Mouse (Mus musculus) retina, postnatal 7 days (tissue): ENCODE measurements around the gene Tor3a.

Experiments
- DNase-seq: peaks from one replicate; pipeline ENCODE4 v3.0.0-alpha.2; 2012; ENCODE audit warnings: low read depth, low spot score

Tor3a gene

DNA sequence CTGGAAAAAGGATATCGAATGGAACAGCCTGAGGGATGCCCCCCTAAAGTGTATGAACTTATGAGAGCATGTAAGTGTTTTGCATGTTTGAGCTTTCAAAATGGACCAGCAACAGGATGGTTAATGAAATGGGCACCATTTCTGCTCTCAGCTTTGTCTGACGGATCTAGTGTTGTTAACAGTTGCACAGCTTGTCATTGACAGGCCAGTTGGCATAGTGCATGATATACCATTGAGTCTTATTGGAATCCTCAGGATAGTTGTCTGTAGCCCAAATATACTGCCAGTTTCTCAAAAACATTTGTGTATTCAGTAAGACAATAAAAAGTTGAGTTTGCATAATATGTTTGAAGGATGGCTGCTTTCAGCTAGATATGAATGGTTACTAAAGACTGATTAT lies 39.0 kb downstream of the Tor3a start:
- no peak for DNase-seq

GRCm38 (mm10) chr1:156633095-156633494 lies 41.1 kb downstream of the Tor3a start:
- DNase-seq: peak; percentile 35

DNA sequence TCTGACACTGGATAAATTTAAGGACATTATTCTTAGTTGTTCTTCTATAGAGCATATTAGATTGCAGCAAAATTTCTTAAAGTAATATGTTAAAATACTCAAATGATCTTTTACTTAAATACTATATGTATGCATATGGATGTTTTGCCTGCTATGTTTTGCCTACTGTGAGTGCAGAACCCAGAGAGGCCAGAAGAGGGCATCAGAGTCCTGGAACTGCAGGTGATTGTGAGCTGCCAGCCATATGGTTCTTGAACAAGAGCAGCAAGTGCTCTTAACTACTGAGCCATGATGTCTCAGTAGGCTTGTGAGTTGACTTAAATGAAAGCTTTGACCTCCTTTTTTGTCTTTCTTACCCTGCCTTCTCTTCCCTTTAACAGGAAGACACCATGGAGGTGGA lies 43.2 kb downstream of the Tor3a start:
- DNase-seq: no peak

DNA sequence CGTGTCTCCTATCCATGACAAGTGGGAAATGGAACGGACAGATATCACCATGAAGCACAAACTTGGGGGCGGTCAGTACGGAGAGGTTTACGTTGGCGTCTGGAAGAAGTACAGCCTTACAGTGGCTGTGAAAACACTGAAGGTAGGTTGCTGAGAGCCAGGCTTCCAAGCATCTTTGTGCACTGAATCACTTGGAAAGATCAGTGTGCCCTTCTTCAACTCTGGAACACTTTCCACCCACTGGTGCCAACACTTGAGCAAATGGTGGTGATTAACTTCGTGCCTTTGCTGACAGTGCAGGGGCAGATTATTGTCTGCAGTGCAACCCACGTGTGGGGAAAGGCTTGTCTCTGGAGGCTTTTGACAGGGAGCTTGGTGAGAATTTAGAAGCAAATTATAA lies 44.2 kb downstream of the Tor3a start:
- no peak for DNase-seq

- no peak for DNase-seq
Measured at GRCm38 (mm10) chr1:156626729-156627128, 47.4 kb downstream of the Tor3a start.

DNA sequence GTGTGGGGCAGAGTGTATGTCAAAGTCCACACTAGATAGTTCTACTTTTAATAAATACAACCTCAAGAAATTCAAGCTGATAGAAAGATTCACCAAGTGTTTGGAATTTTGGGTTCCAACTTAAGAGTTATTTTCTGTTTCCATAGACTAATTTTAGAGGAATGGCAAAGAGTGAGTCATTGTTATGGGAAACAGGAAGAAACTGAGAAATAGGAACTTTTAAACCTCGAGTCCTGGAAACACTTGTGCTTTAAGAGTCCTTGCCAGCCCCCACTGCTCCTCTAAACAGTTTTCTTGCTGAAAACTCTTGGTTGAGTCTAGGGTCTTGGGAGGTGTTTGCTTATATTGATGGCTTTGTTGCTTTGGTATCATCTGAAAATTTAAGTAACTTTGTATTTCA lies 49.9 kb downstream of the Tor3a start:
- DNase-seq: no peak

DNA sequence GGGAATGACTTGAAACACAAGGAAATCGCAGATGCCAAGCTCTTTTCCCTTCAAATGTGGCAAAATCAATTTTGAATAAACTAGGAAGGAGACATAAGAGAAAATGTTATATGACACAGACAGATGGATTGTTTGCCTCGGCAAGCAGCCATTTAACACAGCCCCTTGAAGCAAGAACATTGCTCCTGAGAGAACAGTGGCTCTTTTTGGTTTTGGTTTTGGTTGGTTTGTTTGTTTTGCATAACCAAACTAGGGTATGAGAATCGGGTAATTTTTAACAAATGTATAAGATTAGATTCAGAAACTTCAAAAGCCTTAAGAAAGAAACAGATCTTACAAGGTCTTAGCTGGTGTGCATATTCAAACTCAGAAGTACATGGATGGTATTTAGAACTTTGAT lies 53.2 kb downstream of the Tor3a start:
- no peak for DNase-seq

- no peak for DNase-seq
Measured at GRCm38 (mm10) chr1:156620292-156620909, 53.8 kb downstream of the Tor3a start.

GRCm38 (mm10) chr1:156617811-156618210 lies 56.3 kb downstream of the Tor3a start:
- no peak for DNase-seq

GRCm38 (mm10) chr1:156616989-156617598 lies 57.1 kb downstream of the Tor3a start:
- DNase-seq: no peak

- DNase-seq: no peak
Measured at GRCm38 (mm10) chr1:156615381-156616133, 58.6 kb downstream of the Tor3a start.

DNA sequence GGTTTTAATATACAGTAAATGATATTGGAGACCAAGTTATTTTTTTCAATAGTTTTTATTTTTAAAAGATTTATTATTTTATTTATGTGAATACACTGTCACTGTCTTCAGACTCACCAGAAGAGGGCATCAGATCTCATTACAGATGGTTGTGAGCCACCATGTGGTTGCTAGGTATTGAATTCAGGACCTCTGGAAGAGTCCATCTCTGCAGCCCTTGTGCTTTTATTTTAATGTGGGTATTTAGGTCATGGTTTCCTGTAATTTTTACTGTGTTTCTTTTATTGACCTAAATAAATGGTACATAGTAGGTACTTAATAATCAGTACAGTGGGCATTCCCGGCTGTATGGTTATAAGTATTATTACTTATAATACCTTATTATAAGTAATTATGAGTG lies 59.4 kb downstream of the Tor3a start:
- no peak for DNase-seq

- no peak for DNase-seq
Measured at GRCm38 (mm10) chr1:156613855-156614530, 60.2 kb downstream of the Tor3a start.

DNA sequence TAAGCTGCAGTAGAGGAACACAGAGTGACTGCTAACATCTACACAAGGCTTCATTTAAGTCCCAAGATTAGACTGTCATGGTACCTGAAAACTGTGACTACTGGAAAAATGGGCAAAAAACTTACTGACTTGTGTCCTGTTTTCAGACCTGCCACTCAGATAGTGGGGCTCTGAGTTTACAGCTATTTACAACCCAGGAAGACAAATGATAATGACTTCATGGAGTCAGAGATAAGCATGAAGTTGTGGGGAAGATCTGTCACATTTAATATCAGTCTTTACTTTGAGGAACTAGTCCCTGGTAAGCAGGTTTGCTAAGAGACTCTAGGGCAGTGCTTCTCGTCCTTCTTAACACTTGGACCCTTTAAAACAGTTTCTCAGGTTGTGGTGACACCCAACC lies 63.9 kb downstream of the Tor3a start:
- DNase-seq: no peak

DNA sequence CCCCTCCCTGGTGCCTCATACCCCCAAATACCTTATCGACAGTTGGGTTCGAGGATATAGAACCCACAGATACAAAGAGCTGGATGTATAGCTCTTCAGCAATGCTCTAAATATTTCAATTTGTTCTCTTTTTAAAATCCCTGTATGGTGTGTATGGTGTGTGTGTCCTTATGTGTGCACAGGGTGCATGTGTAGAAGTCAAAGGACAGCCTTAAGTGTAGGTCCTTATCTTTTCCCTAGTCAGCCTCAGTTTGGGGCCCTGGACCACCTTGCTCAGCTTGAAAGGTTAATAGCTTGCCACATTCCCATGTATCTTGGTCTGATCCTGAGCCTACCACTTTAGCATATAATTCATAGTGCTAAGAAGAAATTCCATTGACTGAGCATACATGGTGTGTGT lies 65.7 kb downstream of the Tor3a start:
- no peak for DNase-seq

DNA sequence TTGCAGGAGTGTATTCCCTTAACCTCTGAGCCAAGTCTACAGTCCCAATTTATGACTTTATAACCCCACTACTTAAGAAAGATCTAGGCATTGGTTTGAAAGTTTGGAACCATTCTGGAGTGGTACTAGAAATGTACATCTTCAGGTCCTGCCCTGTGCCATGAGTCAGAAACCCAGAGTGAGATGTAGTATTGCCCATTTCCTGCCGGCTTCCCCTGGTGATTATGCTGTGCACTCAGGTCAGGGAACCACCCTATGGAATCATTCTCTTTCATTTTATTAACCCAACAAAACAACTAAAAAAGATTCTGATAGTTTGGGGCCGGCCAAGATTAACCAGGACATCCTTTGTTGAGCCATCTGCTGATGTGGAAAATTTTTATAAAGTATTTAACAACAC lies 68.2 kb downstream of the Tor3a start:
- DNase-seq: no peak

DNA sequence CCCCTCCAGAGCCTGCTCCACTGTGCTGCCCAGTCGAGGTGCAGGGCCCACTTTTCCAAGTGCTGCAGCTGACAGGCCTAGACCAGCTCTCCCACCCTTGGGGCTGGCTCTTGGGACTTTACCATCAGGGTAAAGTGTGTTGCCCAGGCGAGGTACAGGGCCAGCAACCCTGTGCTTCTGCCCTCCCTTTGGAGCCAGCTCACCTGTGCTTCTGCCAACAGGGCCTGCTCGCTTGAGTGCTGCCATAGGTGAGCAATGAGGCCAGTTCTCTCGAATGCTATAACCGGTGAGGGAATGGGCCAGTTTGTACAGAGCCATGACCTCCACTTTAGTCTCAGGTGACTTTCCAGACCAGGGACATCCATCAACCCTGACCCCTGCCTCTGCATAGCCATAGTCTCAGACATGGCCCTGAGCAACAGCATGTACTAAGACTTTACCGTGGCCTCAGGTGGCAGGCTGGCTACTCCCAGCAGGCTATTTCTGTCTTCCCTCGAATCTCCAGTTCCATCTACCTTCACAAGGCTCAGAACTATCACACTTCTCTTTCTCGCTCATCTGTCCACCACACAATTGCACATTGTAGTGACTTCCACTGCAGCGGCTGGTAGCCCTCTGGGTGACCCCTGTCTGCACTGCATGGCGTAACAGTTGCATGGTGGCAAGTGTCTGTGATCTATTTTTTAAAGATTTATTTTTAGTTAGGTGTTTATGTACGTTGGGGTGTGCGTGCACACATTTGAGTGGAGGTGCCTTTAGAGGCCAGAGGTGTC lies 68.9 kb downstream of the Tor3a start:
- DNase-seq: no peak
